In genomic region chrX:112311531-112311887, GRCm38 (mm10) we compare ENCODE assay signal across 8 mouse cellular contexts. TPM values are rescaled to one million over a fixed set of nuclear protein-coding genes. Genes with fewer than 3 reads are reported as not detected.
A peak's percentile ranks its signal among the peaks of the same experiment; 100 is the strongest.
DNase-seq lines count a peak whose midpoint lies in the region; ATAC-seq and TF ChIP-seq lines count a peak whose summit lies in the region.

No protein-coding gene starts in this region.

- H3K9ac ChIP-seq in intestine, embryonic 15.5 days, result peak overlapping the region; percentile 60
- H3K9ac ChIP-seq in midbrain, embryonic 12.5 days (replicated peaks), result peak overlapping the region; percentile 59

- H3K27me3 ChIP-seq in thymus, adult 2 months (ENCODE audit: control insufficient read depth, insufficient read depth, low read length), result no peaks in the 10 kb centered on the region
- H3K27me3 ChIP-seq in intestine, embryonic 15.5 days (replicated peaks), result no peaks in the 10 kb centered on the region
- H3K27me3 ChIP-seq in midbrain, embryonic 12.5 days, result no peaks in the 10 kb centered on the region

- TF ChIP-seq POLR2A in thymus, adult 2 months (IDR thresholded peaks at IDR 0.05; ENCODE audit: control insufficient read depth, extremely low read depth, insufficient read depth, low read length, poor library complexity), result no peak

- peak; percentile 83 for ATAC-seq in intestine, embryonic 15.5 days
- peak; percentile 73 for ATAC-seq in midbrain, embryonic 12.5 days (ENCODE audit: low FRiP score, low read depth)

- peak overlapping the region; percentile 45 for H3K4me2 ChIP-seq in intestine, embryonic 15.5 days (replicated peaks)
- peak overlapping the region; percentile 45 for H3K4me2 ChIP-seq in midbrain, embryonic 12.5 days (replicated peaks)

- peak overlapping the region; percentile 36; the same call in 1 of the 2 replicates for H3K27ac ChIP-seq in thymus, adult 2 months (ENCODE audit: control insufficient read depth, insufficient read depth, low read length)
- H3K27ac ChIP-seq in intestine, embryonic 15.5 days, result no peak overlapping the region
- no peak overlapping the region for H3K27ac ChIP-seq in midbrain, embryonic 12.5 days (replicated peaks)

- no peaks in the 10 kb centered on the region for H3K36me3 ChIP-seq in thymus, adult 2 months (ENCODE audit: control insufficient read depth, insufficient read depth, low read length)
- H3K36me3 ChIP-seq in intestine, embryonic 15.5 days, result no peaks in the 10 kb centered on the region
- no peaks in the 10 kb centered on the region for H3K36me3 ChIP-seq in midbrain, embryonic 12.5 days

- H3K9me3 ChIP-seq in intestine, embryonic 15.5 days, result no peaks in the 10 kb centered on the region
- no peaks in the 10 kb centered on the region for H3K9me3 ChIP-seq in midbrain, embryonic 12.5 days

- peak; percentile 1 for DNase-seq in embryo, embryonic 11.5 days (ENCODE audit: low read depth, low spot score)
- DNase-seq in embryo, embryonic 10.5 days (ENCODE audit: low spot score), result no peak
- DNase-seq in thymus, adult 2 months, result no peak
- no peak for DNase-seq in thymus, postnatal 25 days
- DNase-seq in T-cell, adult 2 months (ENCODE audit: low spot score), result no peak
- no peak for DNase-seq in Muller cell, postnatal 12 days (ENCODE audit: inconsistent ontology term)

- H3K4me1 ChIP-seq in thymus, adult 2 months (replicated peaks; ENCODE audit: control insufficient read depth, insufficient read depth, low read length), result 0 out of 2 replicates have a peak, but pooled peaks cover 2% of the 10 kb centered on the region
- H3K4me1 ChIP-seq in intestine, embryonic 15.5 days (replicated peaks), result no peaks in the 10 kb centered on the region
- 0 out of 2 replicates have a peak, but pooled peaks cover 3% of the 10 kb centered on the region for H3K4me1 ChIP-seq in midbrain, embryonic 12.5 days

- TF ChIP-seq CTCF in thymus, adult 2 months (IDR thresholded peaks at IDR 0.05; ENCODE audit: borderline replicate concordance, control insufficient read depth, extremely low read depth, insufficient read depth, low read length, poor library complexity), result no peak

- H3K4me3 ChIP-seq in thymus, adult 2 months (ENCODE audit: control insufficient read depth, insufficient read depth, low read length), result peak overlapping the region; percentile 82
- H3K4me3 ChIP-seq in intestine, embryonic 15.5 days (replicated peaks), result peak overlapping the region; percentile 48
- H3K4me3 ChIP-seq in midbrain, embryonic 12.5 days, result peak overlapping the region; percentile 54

- WGBS in thymus, adult 2 months, result under 1% methylated on average over 12 of the region's 12 CpGs
- WGBS in intestine, embryonic 15.5 days, result 9% methylated on average over 12 of the region's 12 CpGs
- 10% methylated on average over 12 of the region's 12 CpGs for WGBS in midbrain, embryonic 12.5 days

RNA-seq across cellular contexts. Expression of gene Apool, which starts 0.4 kb away (rescaled TPM):
- polyA plus RNA-seq in thymus, adult 2 months (2012; rRNA removed), result 3.1 and 5.2 TPM in 2 replicates
- polyA plus RNA-seq in intestine, embryonic 15.5 days (2015; fragmentation: Nextera tagmentation; extraction: Ambion mirVana), result 57.0 and 57.1 TPM in 2 replicates
- 51.5 and 53.3 TPM in 2 replicates for polyA plus RNA-seq in midbrain, embryonic 12.5 days (2016; fragmentation: Nextera tagmentation; extraction: Ambion mirVana)
